Mouse (Mus musculus) urinary bladder, postnatal 10 days (tissue): ENCODE measurements around the gene Arhgap30.

Experiments used
- DNase-seq: peaks from one replicate; pipeline ENCODE4 v3.0.0; 2022; ENCODE audit warnings: low spot score

Arhgap30 gene

GRCm38 (mm10) chr1:171435288-171435814 lies 46.6 kb downstream of the Arhgap30 start:
- no peak for DNase-seq

DNA sequence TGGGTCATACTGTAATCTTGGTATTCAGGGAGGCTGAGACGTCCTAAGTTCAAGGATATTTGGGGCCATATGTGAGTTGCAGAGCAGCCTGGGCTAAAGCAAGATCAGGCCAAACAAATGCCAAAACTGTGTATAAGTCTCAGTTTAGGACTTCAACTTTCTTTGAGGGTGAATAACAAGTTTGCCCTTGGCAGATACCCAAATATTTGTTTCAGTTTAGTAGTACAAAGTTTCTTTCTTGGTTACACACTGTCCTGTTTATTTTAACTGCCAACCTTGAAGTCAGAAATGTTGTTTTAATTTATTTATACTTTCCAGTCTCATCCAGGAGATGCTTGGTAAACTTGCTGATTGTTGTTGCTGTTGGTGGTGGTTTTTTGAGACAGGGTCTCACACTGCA lies 47.2 kb downstream of the Arhgap30 start:
- no peak for DNase-seq

DNA sequence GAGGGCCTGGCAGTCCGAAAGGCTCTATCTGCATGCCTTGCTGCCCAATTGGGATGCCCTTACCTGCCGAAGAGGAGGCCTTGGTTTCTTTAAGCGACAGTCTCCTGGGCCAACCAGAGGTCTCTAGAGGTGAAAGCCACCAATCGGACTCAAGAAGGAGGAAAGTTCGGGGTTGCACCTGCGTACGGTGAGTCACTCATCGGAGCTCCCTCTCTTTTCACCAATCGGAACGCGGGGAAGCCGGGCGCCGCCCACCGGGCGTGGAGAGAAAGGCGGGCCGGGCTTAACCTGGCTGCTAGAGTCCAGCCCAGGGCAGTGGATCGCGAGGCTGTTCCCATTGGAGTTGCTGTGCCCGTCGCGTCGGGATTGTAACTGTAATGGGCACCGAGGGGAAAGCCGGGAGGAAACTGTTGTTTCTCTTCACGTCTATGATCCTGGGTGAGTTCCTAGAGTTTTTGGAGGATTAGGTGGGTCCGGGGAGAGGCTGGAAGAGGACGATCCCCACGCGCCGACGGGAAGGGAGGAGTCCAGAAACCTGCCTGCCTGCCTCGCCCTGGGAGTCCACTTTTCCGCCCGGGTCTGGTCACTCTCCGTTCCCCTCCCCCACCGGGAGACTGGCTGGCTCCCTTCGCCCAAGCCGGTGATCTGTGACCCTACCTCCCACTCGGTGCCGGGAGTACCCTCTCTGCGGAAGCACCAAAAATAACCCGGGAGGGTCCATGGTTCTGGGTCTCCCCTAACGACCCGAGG lies 48.7 kb downstream of the Arhgap30 start, which contains the start of gene F11r:
F11r (plus strand) TSS at position 272 of the 750 bp plus-strand sequence.
- DNase-seq: peak; percentile 71

GRCm38 (mm10) chr1:171438014-171438670 lies 49.4 kb downstream of the Arhgap30 start:
- DNase-seq: no peak

DNA sequence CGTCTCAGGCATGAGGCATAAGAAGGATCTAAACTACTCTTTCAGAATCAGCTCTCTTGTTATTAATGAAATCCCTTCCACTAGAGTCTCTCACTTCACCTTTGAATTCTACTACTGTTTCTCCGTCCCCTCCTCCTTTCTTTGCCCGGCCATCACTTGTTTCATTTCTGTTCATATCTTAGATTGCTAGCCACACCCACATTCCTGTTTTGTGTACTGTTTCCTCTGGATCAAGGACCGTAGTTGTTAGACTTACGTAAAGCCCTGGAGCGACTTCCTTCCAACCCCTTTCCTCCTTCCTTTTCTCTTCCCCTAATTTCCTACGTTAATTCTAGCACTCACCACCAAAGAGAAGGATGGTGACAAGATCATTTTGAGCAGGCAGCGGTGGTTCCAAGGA lies 50.3 kb downstream of the Arhgap30 start:
- DNase-seq: no peak

- DNase-seq: no peak
Observed at GRCm38 (mm10) chr1:171440025-171440725, 51.4 kb downstream of the Arhgap30 start.

DNA sequence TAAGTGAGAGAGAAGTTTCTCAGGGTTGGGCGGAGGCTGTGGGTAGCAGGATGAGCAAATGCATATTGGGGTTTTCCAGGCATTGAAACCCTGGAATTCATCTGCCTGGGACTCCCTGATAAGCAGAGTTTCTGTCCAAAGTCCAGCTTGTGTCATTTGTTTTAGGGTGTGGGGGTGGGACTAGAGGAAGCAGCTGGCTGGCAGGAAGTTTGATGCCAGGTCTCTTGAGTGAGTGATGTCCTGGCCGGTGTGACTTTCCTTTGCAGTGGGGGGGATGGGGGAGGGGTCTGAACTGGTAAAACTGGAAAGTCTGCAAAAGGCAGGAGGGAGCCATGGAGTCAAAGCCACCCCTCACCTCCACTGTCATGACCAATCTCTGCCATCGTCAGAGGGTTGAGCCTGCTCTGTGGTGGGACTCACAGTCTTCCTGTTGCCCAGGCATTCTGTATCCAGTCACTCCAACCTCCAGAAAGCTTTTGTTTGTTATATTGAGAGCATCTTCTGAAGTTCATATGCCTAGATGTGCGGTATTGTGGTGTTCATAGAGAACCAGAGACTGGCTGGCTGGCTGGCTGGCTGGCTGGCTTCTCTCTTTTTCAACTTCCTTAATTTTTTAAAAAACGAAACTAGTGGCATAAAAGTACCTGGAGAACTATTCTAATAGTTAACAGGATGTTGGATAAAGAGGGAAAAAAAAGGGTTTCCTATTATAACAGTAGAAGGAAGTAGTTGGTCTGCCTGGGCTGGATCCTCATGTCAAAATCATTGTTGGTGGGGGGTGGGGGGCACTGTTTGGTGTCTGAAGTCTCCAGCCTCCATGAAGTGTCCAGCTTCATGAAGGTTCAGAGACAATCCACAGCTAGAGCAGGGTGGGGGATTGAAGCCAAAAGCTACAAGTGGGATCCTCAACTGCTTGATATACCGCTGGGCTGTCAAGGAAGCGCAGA lies 53.0 kb downstream of the Arhgap30 start:
- no peak for DNase-seq

DNA sequence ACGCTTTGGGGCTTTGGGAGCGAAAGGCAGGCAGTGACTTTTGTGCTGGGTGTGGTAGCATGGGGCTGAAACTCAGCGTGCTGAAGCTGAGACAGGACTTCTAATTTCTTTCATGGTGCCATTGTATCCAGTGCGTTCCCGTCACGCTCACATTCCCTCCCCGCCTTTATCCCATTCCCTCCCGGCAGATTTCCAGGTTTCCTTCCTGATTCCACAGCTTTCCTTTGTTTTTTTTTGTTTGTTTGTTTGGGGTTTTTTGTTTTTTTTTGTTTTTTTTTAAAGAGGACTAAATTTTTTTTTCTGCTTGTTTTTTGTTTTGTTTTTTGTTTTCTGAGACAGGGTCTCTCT lies 53.6 kb downstream of the Arhgap30 start:
- no peak for DNase-seq

DNA sequence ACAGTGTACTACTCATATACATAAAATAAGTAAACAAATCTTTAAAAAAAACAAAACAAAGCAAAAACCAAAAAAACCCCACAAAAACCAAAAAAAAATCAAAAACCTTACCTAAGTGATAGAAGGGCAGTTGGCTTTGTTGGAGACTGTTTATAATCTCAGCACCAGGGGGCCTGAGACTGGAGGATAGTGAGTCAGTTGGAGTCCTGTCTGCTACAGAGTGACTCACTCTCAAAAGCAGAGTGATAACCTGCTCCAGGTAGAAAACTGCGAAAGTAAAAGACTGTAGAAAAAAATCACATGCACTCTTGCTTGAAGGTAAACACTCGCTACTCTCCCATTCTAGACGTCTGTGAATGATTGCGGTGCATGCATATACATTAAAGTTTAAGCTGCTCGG lies 56.3 kb downstream of the Arhgap30 start:
- no peak for DNase-seq

DNA sequence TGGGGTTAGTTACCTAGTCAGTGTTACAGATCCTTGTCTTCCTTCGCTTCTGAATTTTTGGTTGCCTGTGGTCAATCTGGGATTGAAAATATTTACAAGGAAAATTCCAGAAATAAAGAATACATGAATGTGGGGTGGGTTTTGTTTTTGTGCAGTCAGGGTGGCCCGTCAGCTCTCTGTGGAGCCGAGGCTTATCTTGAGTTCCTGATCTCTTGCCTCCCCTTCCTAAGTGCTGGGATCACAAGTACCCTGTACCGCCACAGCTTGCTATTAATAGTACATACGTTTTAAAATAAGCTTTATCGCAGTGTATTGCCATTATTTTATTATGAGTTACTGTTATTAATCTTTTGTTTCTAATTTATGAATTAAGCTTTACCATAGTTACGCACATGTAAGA lies 58.1 kb downstream of the Arhgap30 start:
- DNase-seq: no peak

- DNase-seq: no peak
Observed at GRCm38 (mm10) chr1:171447692-171448091, 58.9 kb downstream of the Arhgap30 start.

GRCm38 (mm10) chr1:171450062-171450461 lies 61.3 kb downstream of the Arhgap30 start:
- DNase-seq: no peak

GRCm38 (mm10) chr1:171451001-171451400 lies 62.2 kb downstream of the Arhgap30 start:
- DNase-seq: no peak

- no peak for DNase-seq
Observed at GRCm38 (mm10) chr1:171452522-171452921, 63.8 kb downstream of the Arhgap30 start.

DNA sequence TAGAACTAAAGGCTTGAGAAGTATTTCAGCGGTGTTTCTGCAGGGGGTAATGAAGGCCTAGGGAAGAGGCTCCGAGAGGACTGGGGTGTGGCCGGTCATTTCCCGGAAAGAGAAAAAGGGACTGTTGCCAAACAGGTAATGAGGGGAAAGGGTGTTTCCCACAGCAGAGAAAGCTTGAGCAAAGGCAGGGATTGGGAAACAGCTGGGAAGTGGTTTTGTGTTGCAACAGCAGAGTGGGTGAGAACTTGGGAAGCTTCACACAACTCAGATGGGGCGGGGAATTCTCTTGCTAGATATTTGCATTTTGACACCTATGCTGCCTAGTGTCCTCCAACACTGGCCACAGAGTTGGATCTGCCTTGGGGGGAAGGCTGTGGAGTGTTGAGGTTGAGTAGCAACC lies 64.2 kb downstream of the Arhgap30 start:
- DNase-seq: no peak

DNA sequence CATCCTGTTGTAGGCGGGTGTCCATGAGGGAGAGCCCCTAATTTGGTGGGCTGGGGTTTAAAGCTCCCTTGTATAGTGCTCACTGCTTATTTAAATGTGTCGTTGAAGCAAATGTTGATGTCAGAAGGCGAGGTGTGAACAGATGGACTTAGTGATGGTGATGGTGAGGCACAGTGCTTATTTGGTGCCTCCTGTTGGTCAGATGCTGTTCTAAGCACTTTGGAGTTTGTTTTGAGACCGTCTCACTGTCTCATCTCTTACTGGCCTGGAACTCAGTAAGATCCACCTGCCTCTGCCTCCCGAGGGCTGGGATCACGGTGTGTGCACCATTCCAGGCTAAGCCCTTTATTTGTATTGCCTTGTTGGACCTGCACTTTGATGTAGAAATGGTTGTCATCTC lies 66.2 kb downstream of the Arhgap30 start:
- no peak for DNase-seq

DNA sequence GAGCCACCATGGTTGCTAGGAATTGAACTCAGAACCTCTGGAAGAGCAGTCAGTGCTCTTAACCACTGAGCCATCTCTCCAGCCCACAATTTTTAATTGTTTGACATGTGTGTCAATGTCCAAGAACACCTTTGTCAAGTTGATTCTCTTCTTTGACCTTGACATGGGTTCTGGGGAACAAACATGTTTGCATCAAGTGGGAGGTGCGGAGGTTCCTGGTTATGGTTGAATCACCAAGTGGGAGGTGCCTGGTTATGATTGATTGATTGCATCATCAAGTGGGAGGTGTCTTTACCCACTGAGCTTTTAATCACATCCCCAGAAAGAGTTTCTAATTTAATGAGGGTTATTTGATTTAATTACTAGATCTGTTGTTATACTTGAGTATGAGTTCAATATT lies 68.8 kb downstream of the Arhgap30 start:
- no peak for DNase-seq

GRCm38 (mm10) chr1:171459791-171460190 lies 71.0 kb downstream of the Arhgap30 start:
- DNase-seq: no peak
